Mouse (Mus musculus) myocyte (in vitro differentiated cells): ENCODE results near the gene Ganab.

ENCODE experiments used
- MYOG ChIP-seq, 3 experiments: IDR thresholded peaks; one replicate each; pipeline ENCODE4 v1.6.1; 2011; ENCODE audit warnings: control low read depth in 2 of 3, low read depth in 2 of 3, mild to moderate bottlenecking in 2 of 3; ENCODE audit not compliant: insufficient read length in 2 of 3, control insufficient read depth in 1 of 3, insufficient read depth in 1 of 3
- POLR2A ChIP-seq: IDR thresholded peaks from one replicate; pipeline ENCODE4 v1.6.1; 2011; ENCODE audit warnings: low read depth, mild to moderate bottlenecking, control low read depth, moderate library complexity; ENCODE audit not compliant: insufficient read length
- USF1 ChIP-seq: IDR thresholded peaks from one replicate; pipeline ENCODE4 v1.6.1; 2011; ENCODE audit warnings: low read depth, mild to moderate bottlenecking, control low read depth, moderate library complexity

GRCm38 (mm10) chr19:8887585-8888463 is 10.0 kb upstream of the Ganab start:
- TF ChIP-seq MYOG (IDR thresholded peaks at IDR 0.05; ENCODE audit: control insufficient read depth in 1 of 3, insufficient read depth in 1 of 3, insufficient read length in 2 of 3, low read depth in 2 of 3) = no peak
- no peak for TF ChIP-seq POLR2A
- TF ChIP-seq USF1 = no peak
